Mouse (Mus musculus): ENCODE results near the gene Tinagl1. TPM values are rescaled to one million over a fixed set of nuclear protein-coding genes. Genes with fewer than 3 reads are reported as not detected.

Gene Tinagl1
- polyA plus RNA-seq, 1 experiment from 2014 or later = 8.2 TPM

- Histone ChIP-seq H3K4me2 (ENCODE audit: low read depth, low read length) (no peak overlapping the region), H3K27ac (replicated peaks; ENCODE audit: low read depth, low read length) (no peak overlapping the region), H3K9ac (replicated peaks; ENCODE audit: low read length) (no peak overlapping the region), H3K9me3 (replicated peaks; ENCODE audit: control insufficient read depth, low read length) (no peaks in the 10 kb centered on the region), H3K4me1 (ENCODE audit: control insufficient read depth, insufficient read depth, low read length) (no peaks in the 10 kb centered on the region), H3K4me3 (ENCODE audit: low read depth, low read length) (no peak overlapping the region), H3K27me3 (ENCODE audit: control insufficient read depth, insufficient read depth, low read length) (no peaks in the 10 kb centered on the region), H3K36me3 (replicated peaks; ENCODE audit: control insufficient read depth, insufficient read depth, low read depth, low read length) (no peaks in the 10 kb centered on the region; the same call in none of the 2 replicates)
- WGBS = 68% methylated on average over 8 of the region's 8 CpGs
- no peak for DNase-seq (ENCODE audit: low spot score)
- no peak for ATAC-seq (replicated peaks; ENCODE audit: insufficient number of reproducible peaks, low FRiP score, low TSS enrichment, low read depth)
These were observed 53.4 kb downstream of the Tinagl1 start for GRCm38 (mm10) chr4:130121560-130121959.

- Histone ChIP-seq H3K27me3 (ENCODE audit: control insufficient read depth, insufficient read depth, low read length) (no peaks in the 10 kb centered on the region), H3K9me3 (replicated peaks; ENCODE audit: control insufficient read depth, low read length) (no peaks in the 10 kb centered on the region), H3K9ac (replicated peaks; ENCODE audit: low read length) (no peak overlapping the region), H3K4me2 (ENCODE audit: low read depth, low read length) (no peak overlapping the region), H3K36me3 (replicated peaks; ENCODE audit: control insufficient read depth, insufficient read depth, low read depth, low read length) (no peaks in the 10 kb centered on the region; the same call in none of the 2 replicates), H3K27ac (replicated peaks; ENCODE audit: low read depth, low read length) (no peak overlapping the region), H3K4me3 (ENCODE audit: low read depth, low read length) (no peak overlapping the region), H3K4me1 (ENCODE audit: control insufficient read depth, insufficient read depth, low read length) (no peaks in the 10 kb centered on the region)
- ATAC-seq (replicated peaks; ENCODE audit: insufficient number of reproducible peaks, low FRiP score, low TSS enrichment, low read depth) (no peak), DNase-seq (ENCODE audit: low spot score) (no peak)
- WGBS = 75% methylated on average over 4 of the region's 4 CpGs
These were observed 54.2 kb downstream of the Tinagl1 start for GRCm38 (mm10) chr4:130120752-130121151.

Other genes starting within 250 kb of the Tinagl1 start
- not detected in 2 replicates for gene Spocd1, start 245.9 kb downstream of the Tinagl1 start, polyA plus RNA-seq (2014; fragmentation: Nextera tagmentation; extraction: Ambion mirVana)
- gene Adgrb2, start 190.3 kb downstream of the Tinagl1 start, polyA plus RNA-seq (2014; fragmentation: Nextera tagmentation; extraction: Ambion mirVana) = 2.1 and 2.2 TPM in 2 replicates
- gene Col16a1, start 127.3 kb downstream of the Tinagl1 start, polyA plus RNA-seq (2014; fragmentation: Nextera tagmentation; extraction: Ambion mirVana) = 5.6 and 8.9 TPM in 2 replicates
- gene Pef1, start 72.6 kb downstream of the Tinagl1 start, polyA plus RNA-seq (2014; fragmentation: Nextera tagmentation; extraction: Ambion mirVana) = 67.8 and 72.6 TPM in 2 replicates
- gene Hcrtr1, start 35.8 kb downstream of the Tinagl1 start, polyA plus RNA-seq (2014; fragmentation: Nextera tagmentation; extraction: Ambion mirVana) = 0.11 and 0.31 TPM in 2 replicates
- not detected in 2 replicates for gene Gm853, start 47.3 kb upstream of the Tinagl1 start, polyA plus RNA-seq (2014; fragmentation: Nextera tagmentation; extraction: Ambion mirVana)
- gene Serinc2, start 104.1 kb upstream of the Tinagl1 start, polyA plus RNA-seq (2014; fragmentation: Nextera tagmentation; extraction: Ambion mirVana) = 82.7 and 98.5 TPM in 2 replicates
- gene Fabp3, start 133.5 kb upstream of the Tinagl1 start, polyA plus RNA-seq (2014; fragmentation: Nextera tagmentation; extraction: Ambion mirVana) = 12.4 and 15.9 TPM in 2 replicates
- gene Gm10570, start 133.6 kb upstream of the Tinagl1 start, polyA plus RNA-seq (2014; fragmentation: Nextera tagmentation; extraction: Ambion mirVana) = 0.46 TPM in 1 of 2 replicates, not detected in the other
- gene Zcchc17, start 184.8 kb upstream of the Tinagl1 start, polyA plus RNA-seq (2014; fragmentation: Nextera tagmentation; extraction: Ambion mirVana) = 85.4 and 93.1 TPM in 2 replicates
- gene Snrnp40, start 185.0 kb upstream of the Tinagl1 start, polyA plus RNA-seq (2014; fragmentation: Nextera tagmentation; extraction: Ambion mirVana) = 209 and 213 TPM in 2 replicates

All from embryonic facial prominence, embryonic 11.5 days (tissue).